Mouse (Mus musculus) thymus, adult 2 months (tissue): ENCODE measurements around the gene Sycp2. TPM values are rescaled to one million over a fixed set of nuclear protein-coding genes. Genes with fewer than 3 reads are reported as not detected.

Experiments
- DNase-seq: peaks from one replicate; pipeline ENCODE4 v3.0.0; 2021
- H3K27ac ChIP-seq: fragments of 200-500 bp; 2 replicates; pipeline ENCODE4 v1.5.1; 2012; ENCODE audit warnings: low read length, control low read depth; ENCODE audit not compliant: control insufficient read depth, insufficient read depth
- H3K27me3 ChIP-seq: fragments of 200-500 bp; 2 replicates; pipeline ENCODE4 v1.6.1; 2012; ENCODE audit warnings: mild to moderate bottlenecking, low read length, moderate library complexity, mixed read lengths; ENCODE audit not compliant: control insufficient read depth, insufficient read depth
- H3K36me3 ChIP-seq: fragments of 200-500 bp; 2 replicates; pipeline ENCODE4 v1.6.1; 2012; ENCODE audit warnings: mild to moderate bottlenecking, low read length, moderate library complexity; ENCODE audit not compliant: control insufficient read depth, insufficient read depth
- H3K4me1 ChIP-seq: fragments of 200-500 bp; replicated peaks from 2 replicates; pipeline ENCODE4 v1.6.1; 2012; ENCODE audit warnings: low read length; ENCODE audit not compliant: control insufficient read depth, insufficient read depth
- H3K4me3 ChIP-seq: fragments of 200-500 bp; 2 replicates; pipeline ENCODE4 v1.5.1; 2012; ENCODE audit warnings: mild to moderate bottlenecking, low read length, control low read depth, moderate library complexity; ENCODE audit not compliant: control insufficient read depth, insufficient read depth
- CTCF ChIP-seq: fragments of 200-500 bp; IDR thresholded peaks from 2 replicates; pipeline ENCODE4 v1.5.1; 2012; ENCODE audit warnings: mild to moderate bottlenecking, control low read depth, low read length, moderate library complexity, borderline replicate concordance; ENCODE audit not compliant: control insufficient read depth, poor library complexity, insufficient read depth; ENCODE audit errors: extremely low read depth
- POLR2A ChIP-seq: fragments of 200-500 bp; IDR thresholded peaks from 2 replicates; pipeline ENCODE4 v1.6.1; 2012; ENCODE audit warnings: mild to moderate bottlenecking, low read length, control low read depth, moderate library complexity; ENCODE audit not compliant: control insufficient read depth, poor library complexity, insufficient read depth; ENCODE audit errors: extremely low read depth
- WGBS: fragments of 180-500 bp; shearing (Covaris S2); methylation state at CpG from one replicate; pipeline ENCODE4 v1.1.7; 2018; 5-methylcytosine and 5-hydroxymethylcytosine counted together
- polyA plus RNA-seq: library from polyadenylated mRNA; depleted of rRNA; stranded (reverse); fragments of >200 nt; gene quantifications from 2 replicates; pipeline ENCODE4 v1.2.3, GENCODE M21; 2012; rRNA removed

Sycp2 gene
- polyA plus RNA-seq, 1 experiment: not detected

DNA sequence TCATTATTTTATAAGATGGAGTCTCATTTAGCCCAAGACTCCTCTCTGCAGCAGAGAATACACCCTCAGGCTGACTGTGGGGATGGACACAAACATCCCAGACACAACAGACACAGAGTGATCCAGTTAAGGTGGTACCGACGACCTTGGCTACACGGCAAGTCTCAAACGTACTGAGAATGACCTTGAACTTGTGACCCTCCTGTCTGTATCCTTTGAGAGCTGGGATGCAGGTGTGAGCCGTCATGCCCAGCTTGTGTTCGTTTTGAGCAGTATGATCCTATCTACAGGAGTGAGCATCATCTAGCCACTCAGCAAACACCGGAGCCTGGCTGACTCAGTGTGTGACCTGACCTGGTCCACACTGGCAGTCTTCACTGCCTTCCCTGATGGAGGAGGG, 93.9 kb downstream of the Sycp2 start:
- H3K27ac ChIP-seq: no peak overlapping the region
- no peaks in the 10 kb centered on the region for H3K4me1 ChIP-seq
- H3K4me3 ChIP-seq: no peak overlapping the region
- TF ChIP-seq POLR2A (no peak), CTCF (no peak)
- 86% methylated on average over 7 of the region's 7 CpGs for WGBS
- H3K27me3 ChIP-seq: no peaks in the 10 kb centered on the region
- no peak for DNase-seq
- H3K36me3 ChIP-seq: no peaks in the 10 kb centered on the region

DNA sequence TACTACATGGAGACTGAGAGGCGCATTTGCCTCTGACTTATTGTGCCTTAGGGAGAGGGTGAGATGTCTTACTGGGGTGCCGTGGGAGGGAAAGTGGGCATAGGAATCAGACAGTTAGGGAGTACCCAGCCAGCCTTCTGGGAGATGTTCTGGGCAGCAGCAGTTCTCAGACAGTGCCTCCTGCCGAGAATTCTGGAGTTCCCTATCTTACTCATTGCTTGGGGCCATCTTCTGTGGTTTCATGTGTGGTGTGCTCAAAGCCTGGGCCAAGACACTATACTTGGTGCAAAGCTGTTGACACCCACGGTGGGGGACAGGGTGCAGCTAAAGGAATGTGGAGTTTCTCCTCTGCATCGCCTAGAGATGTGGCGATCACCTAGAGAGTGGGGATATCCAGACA, 102.8 kb downstream of the Sycp2 start:
- WGBS: 84% methylated on average over 6 of the region's 6 CpGs
- H3K36me3 ChIP-seq: no peaks in the 10 kb centered on the region
- DNase-seq: no peak
- H3K4me3 ChIP-seq: no peak overlapping the region
- no peaks in the 10 kb centered on the region for H3K27me3 ChIP-seq
- no peaks in the 10 kb centered on the region for H3K4me1 ChIP-seq
- H3K27ac ChIP-seq: no peak overlapping the region
- TF ChIP-seq POLR2A: no peak
- TF ChIP-seq CTCF: no peak

GRCm38 (mm10) chr2:178304188-178304529, 103.3 kb downstream of the Sycp2 start:
- no peak for DNase-seq
- WGBS: 52% methylated on average over 1 of the region's 1 CpGs
- Histone ChIP-seq H3K27me3 (no peaks in the 10 kb centered on the region), H3K4me3 (no peak overlapping the region), H3K4me1 (no peaks in the 10 kb centered on the region), H3K27ac (no peak overlapping the region), H3K36me3 (no peaks in the 10 kb centered on the region)
- no peak for TF ChIP-seq CTCF
- no peak for TF ChIP-seq POLR2A

DNA sequence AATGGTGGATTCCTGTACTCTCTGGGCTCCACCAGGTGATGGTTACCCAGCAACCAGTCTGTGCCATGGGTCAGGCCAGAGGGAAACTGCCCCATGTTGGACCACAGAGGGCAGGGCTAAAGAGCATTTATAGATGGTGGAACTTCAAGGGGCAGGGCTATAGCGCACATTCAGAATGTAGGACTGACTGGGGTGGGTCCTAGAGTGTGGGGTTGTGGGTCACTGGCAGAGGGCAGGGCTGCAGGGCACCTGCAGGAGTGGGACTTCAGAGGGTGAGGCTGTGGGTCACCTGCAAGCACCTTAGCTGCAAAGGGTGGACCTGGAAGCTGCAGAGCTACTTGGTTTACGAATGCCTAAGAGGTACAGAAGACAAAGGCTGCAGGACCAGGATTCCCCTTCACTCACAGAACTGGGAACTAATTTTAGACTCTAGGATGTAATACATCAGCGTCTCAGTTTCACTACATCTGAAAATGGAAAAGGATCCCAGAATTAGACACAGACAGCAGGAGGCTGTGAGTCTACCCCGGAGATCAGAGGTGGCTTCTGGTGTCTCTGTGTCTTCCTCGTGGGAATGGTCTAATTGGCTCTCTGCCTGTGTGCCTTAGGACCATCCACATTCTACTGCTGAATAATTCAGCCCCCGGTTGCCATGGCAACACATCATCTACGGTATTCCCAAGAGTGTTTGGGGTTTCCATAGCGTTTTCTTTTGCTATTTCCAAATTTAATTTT, 103.9 kb downstream of the Sycp2 start:
- H3K4me3 ChIP-seq: no peak overlapping the region
- no peaks in the 10 kb centered on the region for H3K36me3 ChIP-seq
- TF ChIP-seq CTCF: no peak
- H3K27me3 ChIP-seq: no peaks in the 10 kb centered on the region
- 80% methylated on average over 8 of the region's 8 CpGs for WGBS
- no peak for DNase-seq
- H3K27ac ChIP-seq: no peak overlapping the region
- H3K4me1 ChIP-seq: no peaks in the 10 kb centered on the region

Other genes with a start within 250 kb of the Sycp2 start
- 2.1 and 2.8 TPM in 2 replicates for gene Ppp1r3d, start 6.8 kb upstream of the Sycp2 start, polyA plus RNA-seq
- gene Fam217b, start 6.8 kb upstream of the Sycp2 start, polyA plus RNA-seq: 0.70 and 1.0 TPM in 2 replicates
- gene Cdh26, start 22.8 kb upstream of the Sycp2 start, polyA plus RNA-seq: 0.04 and 0.13 TPM in 2 replicates